Mouse (Mus musculus) CH12.LX (cell line): ENCODE results near the gene Kank1. TPM values are rescaled to one million over a fixed set of nuclear protein-coding genes. Genes with fewer than 3 reads are reported as not detected.
A peak's percentile ranks its signal among the peaks of the same experiment; 100 is the strongest.

Experiments used
- DNase-seq: peaks from one replicate; pipeline ENCODE4 v3.0.0-alpha.2; 2013; ENCODE audit errors: extremely low read depth
- H3K27ac ChIP-seq: 2 replicates; pipeline ENCODE4 v1.5.1; 2012; ENCODE audit warnings: low read depth, mild to moderate bottlenecking, control low read depth, moderate library complexity; ENCODE audit not compliant: insufficient read depth
- H3K27me3 ChIP-seq: replicated peaks from 2 replicates; pipeline ENCODE3; 2012; ENCODE audit warnings: inconsistent platforms
- H3K36me3 ChIP-seq, 2 experiments: replicated peaks in 1 of 2; 2 replicates each; pipeline versions ENCODE3 to v1.6.1; 2012; ENCODE audit warnings: inconsistent platforms in 1 of 2, low read length in 1 of 2, mild to moderate bottlenecking in 1 of 2, mixed read lengths in 1 of 2, moderate library complexity in 1 of 2; ENCODE audit not compliant: control insufficient read depth in 1 of 2, insufficient read depth in 1 of 2
- H3K4me1 ChIP-seq, 2 experiments: 2 replicates each; pipeline ENCODE4 v1.6.1; 2012; ENCODE audit warnings: inconsistent platforms in 1 of 2, moderate library complexity in 1 of 2; ENCODE audit not compliant: insufficient read depth in 2 of 2, control insufficient read depth in 1 of 2
- H3K4me2 ChIP-seq: 2 replicates; pipeline ENCODE4 v1.6.1; 2012; ENCODE audit warnings: low read depth, mild to moderate bottlenecking, control low read depth; ENCODE audit not compliant: poor library complexity, insufficient read depth, severe bottlenecking
- H3K4me3 ChIP-seq, 3 experiments: fragments of 150-350 bp in 1 of 3; sonication (generic) in 1 of 3; replicated peaks in 1 of 3; 2 replicates each; pipeline versions ENCODE3 to v1.5.1; 2011 to 2012; ENCODE audit warnings: low read depth in 2 of 3, low read length in 2 of 3, mild to moderate bottlenecking in 2 of 3, moderate library complexity in 2 of 3, control low read depth in 1 of 3, improper control_type of control experiment in 1 of 3, inconsistent platforms in 1 of 3, mixed read lengths in 1 of 3; ENCODE audit not compliant: poor library complexity in 1 of 3
- H3K79me2 ChIP-seq: replicated peaks from 2 replicates; pipeline ENCODE4 v1.6.1; 2012; ENCODE audit warnings: mild to moderate bottlenecking, moderate library complexity; ENCODE audit not compliant: control insufficient read depth, poor library complexity, insufficient read depth, severe bottlenecking; ENCODE audit errors: extremely low read depth
- H3K9ac ChIP-seq: 2 replicates; pipeline ENCODE4 v1.6.1; 2012; ENCODE audit warnings: low read depth, mild to moderate bottlenecking, control low read depth, moderate library complexity; ENCODE audit not compliant: insufficient read depth
- H3K9me3 ChIP-seq: replicated peaks from 2 replicates; pipeline ENCODE3; 2012; ENCODE audit warnings: low read length, inconsistent platforms, mixed read lengths
- BHLHE40 ChIP-seq: IDR thresholded peaks from 2 replicates; pipeline ENCODE4 v1.6.1; 2011; ENCODE audit warnings: mild to moderate bottlenecking, low read depth, low read length, improper control_type of control experiment
- CHD2 ChIP-seq: IDR thresholded peaks from 2 replicates; pipeline ENCODE4 v1.6.1; 2011; ENCODE audit warnings: low read length, improper control_type of control experiment
- CTCF ChIP-seq, 2 experiments: IDR thresholded peaks in 1 of 2; conservative IDR thresholded peaks in 1 of 2; 2 replicates each; pipeline ENCODE4 v1.5.1; 2011 to 2012; ENCODE audit warnings: low read depth in 2 of 2, low read length in 2 of 2, improper control_type of control experiment in 1 of 2, inconsistent platforms in 1 of 2, mild to moderate bottlenecking in 1 of 2, moderate library complexity in 1 of 2
- E2F4 ChIP-seq: IDR thresholded peaks from 2 replicates; pipeline ENCODE4 v1.6.1; 2011; ENCODE audit warnings: low read depth, low read length, improper control_type of control experiment; ENCODE audit not compliant: insufficient replicate concordance
- ELF1 ChIP-seq: IDR thresholded peaks from 2 replicates; pipeline ENCODE4 v1.6.1; 2014; ENCODE audit warnings: low read depth, mild to moderate bottlenecking, inconsistent platforms, low read length, improper control_type of control experiment
- EP300 ChIP-seq: IDR thresholded peaks from 2 replicates; pipeline ENCODE4 v1.6.1; 2011; ENCODE audit warnings: low read length, improper control_type of control experiment
- ETS1 ChIP-seq: conservative IDR thresholded peaks from 2 replicates; pipeline ENCODE4 v1.6.1; 2012; ENCODE audit warnings: low read depth, mild to moderate bottlenecking, inconsistent platforms, low read length, improper control_type of control experiment, moderate library complexity
- IRF4 ChIP-seq: IDR thresholded peaks from 2 replicates; pipeline ENCODE4 v1.6.1; 2014; ENCODE audit warnings: low read depth, mild to moderate bottlenecking, inconsistent platforms, low read length, improper control_type of control experiment
- JUND ChIP-seq: conservative IDR thresholded peaks from 2 replicates; pipeline ENCODE4 v1.6.1; 2011; ENCODE audit warnings: low read depth, low read length, improper control_type of control experiment
- KAT2A ChIP-seq: IDR thresholded peaks from 2 replicates; pipeline ENCODE4 v1.6.1; 2012; ENCODE audit warnings: low read length, improper control_type of control experiment, inconsistent platforms; ENCODE audit not compliant: insufficient replicate concordance
- MAFK ChIP-seq: IDR thresholded peaks from 2 replicates; pipeline ENCODE4 v1.6.1; 2011; ENCODE audit warnings: low read length, improper control_type of control experiment; ENCODE audit not compliant: insufficient replicate concordance
- MAX ChIP-seq: IDR thresholded peaks from 2 replicates; pipeline ENCODE4 v1.6.1; 2011; ENCODE audit warnings: low read length, improper control_type of control experiment
- MEF2A ChIP-seq: IDR thresholded peaks from 2 replicates; pipeline ENCODE4 v1.6.1; 2014; ENCODE audit warnings: low read depth, mild to moderate bottlenecking, inconsistent platforms, low read length, improper control_type of control experiment, borderline replicate concordance
- MXI1 ChIP-seq: IDR thresholded peaks from 2 replicates; pipeline ENCODE4 v1.6.1; 2011; ENCODE audit warnings: mild to moderate bottlenecking, low read depth, low read length, improper control_type of control experiment
- NRF1 ChIP-seq: IDR thresholded peaks from 2 replicates; pipeline ENCODE4 v1.6.1; 2014; ENCODE audit warnings: low read depth, mild to moderate bottlenecking, inconsistent platforms, low read length, improper control_type of control experiment, moderate library complexity
- POLR2A ChIP-seq: IDR thresholded peaks from 2 replicates; pipeline ENCODE4 v1.6.1; 2011; ENCODE audit warnings: low read depth, mild to moderate bottlenecking, improper control_type of control experiment, low read length
- POLR2AphosphoS2 ChIP-seq: IDR thresholded peaks from 2 replicates; pipeline ENCODE4 v1.6.1; 2011; ENCODE audit warnings: low read depth, low read length, improper control_type of control experiment
- TBP ChIP-seq: conservative IDR thresholded peaks from 2 replicates; pipeline ENCODE4 v1.6.1; 2011; ENCODE audit warnings: low read depth, low read length, improper control_type of control experiment
- TCF12 ChIP-seq: IDR thresholded peaks from 2 replicates; pipeline ENCODE4 v1.6.1; 2014; ENCODE audit warnings: low read depth, mild to moderate bottlenecking, inconsistent platforms, low read length, improper control_type of control experiment
- UBTF ChIP-seq: IDR thresholded peaks from 2 replicates; pipeline ENCODE4 v1.6.1; 2012; ENCODE audit warnings: low read depth, mild to moderate bottlenecking, inconsistent platforms, low read length, improper control_type of control experiment, moderate library complexity
- USF1 ChIP-seq: IDR thresholded peaks from 2 replicates; pipeline ENCODE4 v1.6.1; 2014; ENCODE audit warnings: low read depth, mild to moderate bottlenecking, inconsistent platforms, low read length, improper control_type of control experiment
- USF2 ChIP-seq: conservative IDR thresholded peaks from 2 replicates; pipeline ENCODE4 v1.6.1; 2011; ENCODE audit warnings: low read depth, low read length, improper control_type of control experiment
- ZC3H11A ChIP-seq: IDR thresholded peaks from 2 replicates; pipeline ENCODE4 v1.6.1; 2012; ENCODE audit warnings: low read depth, mild to moderate bottlenecking, inconsistent platforms, low read length, improper control_type of control experiment
- ZMIZ1 ChIP-seq: IDR thresholded peaks from 2 replicates; pipeline ENCODE4 v1.6.1; 2012; ENCODE audit warnings: low read depth, mild to moderate bottlenecking, inconsistent platforms, low read length, improper control_type of control experiment
- ZNF384 ChIP-seq: IDR thresholded peaks from 2 replicates; pipeline ENCODE4 v1.6.1; 2012; ENCODE audit warnings: low read depth, low read length, improper control_type of control experiment, inconsistent platforms
- dilution Hi-C: fragments of 300-500 bp; cut with MboI; formaldehyde crosslinking; loops from 2 replicates; pipeline ENCODE4 v1.14.3; 2020; ENCODE audit warnings: low sequenced_read_pairs; ENCODE audit not compliant: extremely low pct_unique_long_range_greater_than_20kb, extremely low pct_ligation_motif_present
- in situ Hi-C: fragments of 300-500 bp; cut with MboI; formaldehyde crosslinking; loops from 3 replicates; pipeline ENCODE4 v1.14.3; 2019; ENCODE audit warnings: low sequenced_read_pairs, low pct_ligation_motif_present, low pct_unique_long_range_greater_than_20kb, mixed read lengths
- polyA plus RNA-seq: library from polyadenylated mRNA; unstranded; fragments of >175 nt; gene quantifications from 2 replicates; pipeline ENCODE4 v1.2.1, GENCODE M21; 2012; ENCODE audit warnings: low read depth; ENCODE audit not compliant: insufficient read length
- total RNA-seq, 2 experiments: library from RNA; depleted of rRNA; stranded (reverse); fragments of 300-350 nt in 1 of 2; fragments of >200 nt in 1 of 2; gene quantifications; 2 replicates each; pipeline ENCODE4 v1.2.3; 2012 to 2014

Gene Kank1
- total and polyA plus RNA-seq, 3 experiments = 0.10 to 0.13 (median 0.12) TPM

DNA sequence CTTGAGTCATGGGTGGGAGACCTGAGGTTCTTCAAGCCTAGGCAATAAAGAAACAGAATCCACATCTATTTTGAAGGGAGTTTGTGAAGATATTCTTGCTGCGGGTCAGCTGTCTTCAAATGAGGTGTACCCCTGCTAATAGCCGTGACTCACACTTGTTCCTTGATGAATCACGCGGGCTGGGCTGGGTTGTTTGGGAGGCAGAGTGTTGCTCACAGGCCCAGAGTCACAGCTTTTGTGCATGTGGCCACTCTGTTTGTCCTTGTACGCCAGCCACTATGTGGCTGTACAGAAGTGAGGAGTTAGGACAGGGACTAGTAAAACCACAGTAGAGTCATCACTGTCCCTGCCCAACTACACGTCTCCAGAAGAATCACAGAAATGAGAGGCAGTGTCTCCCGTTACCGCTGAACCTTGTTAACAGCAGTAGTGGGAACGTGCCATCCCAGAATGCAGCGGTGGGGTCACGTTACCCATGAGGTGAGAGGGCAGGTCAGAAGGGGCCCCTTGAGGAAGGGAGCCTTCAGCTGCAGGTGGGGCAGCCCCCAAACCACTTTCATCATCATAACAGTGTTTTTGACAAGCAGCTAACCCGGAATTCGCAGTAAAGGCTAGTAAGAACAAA, 191.7 kb downstream of the Kank1 start:
- H3K27ac ChIP-seq = no peak overlapping the region
- H3K4me1 ChIP-seq = peaks cover 6 to 25% of the 10 kb centered on the region in 2 experiments
- no peaks in the 10 kb centered on the region for H3K9me3 ChIP-seq
- peak; percentile 29 for DNase-seq
- in situ Hi-C loops = loop anchor here (25.0 kb wide), 2 partner anchors 91 to 216 kb away; no protein-coding TSS in a partner anchor
- H3K79me2 ChIP-seq = no peaks in the 10 kb centered on the region
- H3K4me2 ChIP-seq = no peak overlapping the region
- dilution Hi-C loops = no loop called here
- H3K4me3 ChIP-seq = no peak overlapping the region
- H3K27me3 ChIP-seq = no peaks in the 10 kb centered on the region
- no peak overlapping the region for H3K9ac ChIP-seq
- TF ChIP-seq USF1 = peak; percentile 10; the same call in 1 of the 2 replicates
- no peak for TF ChIP-seq ZC3H11A
- TF ChIP-seq CHD2 = no peak
- TF ChIP-seq ETS1 = peak; percentile 26
- TF ChIP-seq UBTF = no peak
- TF ChIP-seq ELF1 = no peak
- no peak for TF ChIP-seq ZNF384
- TF ChIP-seq BHLHE40 = peak; percentile 90
- TF ChIP-seq IRF4 = no peak
- TF ChIP-seq POLR2A = no peak
- no peak for TF ChIP-seq TBP
- TF ChIP-seq MXI1 = no peak
- no peaks in the 10 kb centered on the region for H3K36me3 ChIP-seq

DNA sequence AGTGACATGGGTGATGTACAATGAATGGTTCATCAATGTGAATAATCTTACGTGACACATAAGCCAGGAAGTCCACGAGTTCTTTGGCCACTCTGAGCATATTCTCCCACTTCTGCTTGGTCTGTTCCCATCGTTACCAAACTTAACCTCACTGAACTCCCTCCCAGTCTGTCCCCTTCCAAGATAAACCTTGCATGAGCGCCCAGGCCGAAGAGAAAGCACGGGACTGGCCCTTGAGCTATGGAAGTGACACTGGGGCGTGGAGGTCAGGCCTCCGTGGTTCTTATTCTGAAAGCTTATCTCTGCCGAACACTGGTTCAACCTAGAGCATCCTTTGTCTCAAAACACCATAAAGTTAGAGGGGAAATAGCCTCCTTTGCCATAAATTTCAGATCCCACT, 194.7 kb downstream of the Kank1 start:
- in situ Hi-C loops (loop anchor here (25.0 kb wide), 2 partner anchors 94 to 219 kb away; no protein-coding TSS in a partner anchor), dilution Hi-C loops (no loop called here)
- H3K79me2 ChIP-seq = no peaks in the 10 kb centered on the region
- H3K4me1 ChIP-seq = peaks cover 6 to 22% of the 10 kb centered on the region in 2 experiments
- no peak for TF ChIP-seq POLR2AphosphoS2
- no peak for TF ChIP-seq USF1
- TF ChIP-seq TCF12 = no peak
- no peak for TF ChIP-seq MAX
- TF ChIP-seq ETS1 = no peak
- TF ChIP-seq E2F4 = no peak
- no peak for TF ChIP-seq BHLHE40
- TF ChIP-seq USF2 = no peak
- TF ChIP-seq MEF2A = no peak
- no peak for TF ChIP-seq UBTF
- no peak for TF ChIP-seq IRF4
- TF ChIP-seq KAT2A = no peak
- TF ChIP-seq NRF1 = no peak
- no peak for TF ChIP-seq EP300
- TF ChIP-seq CTCF (conservative IDR thresholded peaks at IDR 0.05 in 1 of 2, IDR thresholded peaks at IDR 0.05 in 1 of 2; ENCODE audit: low read depth in 2 of 2, low read length in 2 of 2) = no peak
- TF ChIP-seq ELF1 = no peak
- TF ChIP-seq ZMIZ1 = no peak
- TF ChIP-seq CHD2 = no peak
- TF ChIP-seq MAFK = no peak
- TF ChIP-seq JUND = no peak
- H3K4me3 ChIP-seq = no peak overlapping the region
- no peaks in the 10 kb centered on the region for H3K36me3 ChIP-seq
- H3K27me3 ChIP-seq = no peaks in the 10 kb centered on the region
- DNase-seq = no peak
- H3K4me2 ChIP-seq = no peak overlapping the region
- H3K9me3 ChIP-seq = no peaks in the 10 kb centered on the region
- no peak overlapping the region for H3K27ac ChIP-seq
- H3K9ac ChIP-seq = no peak overlapping the region
